Mouse (Mus musculus): Measurements from ENCODE around the gene Zfp827.
A peak's percentile ranks its signal among the peaks of the same experiment; 100 is the strongest.

DNA sequence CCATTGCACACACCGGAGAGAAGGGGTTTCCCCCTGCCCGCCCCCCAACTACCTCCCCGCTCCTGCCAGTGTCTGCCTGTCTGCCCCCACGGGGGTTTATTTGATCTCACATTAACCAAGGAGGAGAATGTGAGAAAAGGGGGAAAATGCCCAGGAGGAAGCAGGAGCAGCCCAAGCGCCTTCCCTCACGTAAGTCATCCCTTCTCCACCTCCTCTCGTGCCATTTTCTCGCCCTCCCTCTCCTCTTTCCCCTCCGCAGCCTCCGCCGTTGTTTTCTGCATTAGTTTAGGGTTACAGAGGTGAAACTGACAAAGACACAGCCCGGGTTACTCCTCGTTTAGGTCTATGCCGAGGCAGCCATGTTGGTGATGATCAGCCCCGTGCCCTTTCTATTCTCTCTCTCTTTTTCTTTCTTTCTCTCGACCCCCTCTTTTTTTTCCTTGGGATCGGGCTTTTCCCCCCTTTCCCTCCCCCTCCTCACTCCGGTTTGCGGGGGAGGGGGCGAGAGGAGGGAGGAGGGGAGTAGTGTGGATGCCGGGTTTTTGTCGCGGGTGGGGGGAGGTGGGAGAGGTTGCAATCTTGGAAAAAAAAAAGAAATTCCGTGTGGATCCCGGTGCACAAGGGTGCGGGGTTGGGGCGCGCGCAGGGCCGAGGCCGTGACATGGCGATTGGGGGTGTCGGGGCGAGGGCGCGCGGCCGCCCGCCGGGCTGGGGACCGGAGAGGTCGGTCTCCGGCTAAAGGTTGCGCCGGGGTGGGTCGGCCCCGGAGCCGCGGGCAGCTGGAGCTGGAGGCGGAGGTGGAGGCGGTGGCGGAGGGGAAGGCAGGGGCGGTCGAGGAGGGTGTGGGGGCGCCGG is 531 bp downstream of the Zfp827 start:
- TF ChIP-seq POLR2A (IDR thresholded peaks at IDR 0.05; ENCODE audit: low read depth, low read length) (peak; percentile 53), CTCF (IDR thresholded peaks at IDR 0.05; ENCODE audit: borderline replicate concordance, insufficient read depth, low read length) (no peak)

All from embryonic fibroblast, embryonic 13.5 days (primary cell).